Mouse (Mus musculus) intestine, embryonic 14.5 days (tissue): ENCODE data around the gene Relb. TPM values are rescaled to one million over a fixed set of nuclear protein-coding genes. Genes with fewer than 3 reads are reported as not detected.
"Not testable (repeated sequence)": the region's sequence is repeated elsewhere in the genome, so short reads cannot be mapped to it uniquely, and the experiment has no call there.

Experiments
- ATAC-seq: fragments of 200-750 bp; cut with Nextera tagmentation; replicated peaks from 2 replicates; pipeline ENCODE4 v1.8.0; 2017; ENCODE audit warnings: low read depth, moderate number of reproducible peaks, moderate TSS enrichment, moderate library complexity; ENCODE audit not compliant: low FRiP score, low TSS enrichment
- DNase-seq: peaks from one replicate; pipeline ENCODE4 v3.0.0-alpha.2; 2018; ENCODE audit warnings: low spot score
- H3K27ac ChIP-seq: fragments of 300-500 bp; sonication (generic); 2 replicates; pipeline ENCODE4 v1.5.1; 2014; ENCODE audit warnings: low read depth, mild to moderate bottlenecking, control low read depth
- H3K27me3 ChIP-seq: fragments of 300-500 bp; sonication (generic); replicated peaks from 2 replicates; pipeline ENCODE4 v1.6.1; 2014; ENCODE audit warnings: low read length, control low read depth; ENCODE audit not compliant: control insufficient read depth, insufficient read depth
- H3K36me3 ChIP-seq: fragments of 300-500 bp; sonication (generic); 2 replicates; pipeline ENCODE4 v1.6.1; 2014; ENCODE audit warnings: low read length, control low read depth; ENCODE audit not compliant: control insufficient read depth, insufficient read depth
- H3K4me1 ChIP-seq: fragments of 300-500 bp; sonication (generic); replicated peaks from 2 replicates; pipeline ENCODE4 v1.6.1; 2014; ENCODE audit warnings: low read length, control low read depth, mixed read lengths; ENCODE audit not compliant: control insufficient read depth, insufficient read depth
- H3K4me2 ChIP-seq: fragments of 300-500 bp; sonication (generic); 2 replicates; pipeline ENCODE4 v1.6.1; 2014; ENCODE audit warnings: low read length
- H3K4me3 ChIP-seq: fragments of 300-500 bp; sonication (generic); 2 replicates; pipeline ENCODE4 v1.5.1; 2014; ENCODE audit warnings: low read depth, low read length, control low read depth, mixed read lengths
- H3K9ac ChIP-seq: fragments of 300-500 bp; sonication (generic); 2 replicates; pipeline ENCODE4 v1.6.1; 2014; ENCODE audit warnings: mild to moderate bottlenecking, low read length
- H3K9me3 ChIP-seq: fragments of 300-500 bp; sonication (generic); 2 replicates; pipeline ENCODE4 v1.6.1; 2016; ENCODE audit warnings: low read length, control low read depth; ENCODE audit not compliant: control insufficient read depth
- WGBS: fragments of 180-500 bp; shearing (Covaris S2); extraction: QIAGEN DNeasy Blood & Tissue Kit; methylation state at CpG from one replicate; pipeline ENCODE4 v1.1.7; 2014; 5-methylcytosine and 5-hydroxymethylcytosine counted together
- polyA plus RNA-seq: library from polyadenylated mRNA; unstranded; fragments of >200 nt; fragmentation: Nextera tagmentation; extraction: Ambion mirVana; gene quantifications from 2 replicates; pipeline ENCODE4 v1.2.1, GENCODE M21; 2014

Gene Relb
- polyA plus RNA-seq, 1 experiment from 2014 or later: 9.5 TPM

GRCm38 (mm10) chr7:19607291-19607690 is 21.9 kb downstream of the Relb start:
- ATAC-seq (no peak), DNase-seq (no peak)
- H3K9ac ChIP-seq: no peak overlapping the region
- WGBS: 76% methylated on average over 5 of the region's 5 CpGs
- H3K4me1 ChIP-seq: peaks cover 12% of the 10 kb centered on the region
- H3K4me2 ChIP-seq: no peak overlapping the region
- H3K9me3 ChIP-seq: no peaks in the 10 kb centered on the region
- H3K36me3 ChIP-seq: peaks cover 6% of the 10 kb centered on the region
- H3K4me3 ChIP-seq: no peak overlapping the region
- no peaks in the 10 kb centered on the region for H3K27me3 ChIP-seq
- H3K27ac ChIP-seq: no peak overlapping the region

- H3K4me1 ChIP-seq: peaks cover 12% of the 10 kb centered on the region
- H3K27ac ChIP-seq: 0 out of 2 replicates have a peak overlapping the region, but pooled peaks have one; percentile 11
- not testable (repeated sequence) for H3K9ac ChIP-seq, H3K9me3 ChIP-seq, ATAC-seq, H3K27me3 ChIP-seq, DNase-seq
- H3K4me2 ChIP-seq: peak overlapping the region; percentile 46
- H3K4me3 ChIP-seq: peak overlapping the region; percentile 59
- 59% methylated on average over 10 of the region's 10 CpGs for WGBS
- H3K36me3 ChIP-seq: peaks cover 31% of the 10 kb centered on the region
Observed at GRCm38 (mm10) chr7:19604606-19605214, 24.5 kb downstream of the Relb start.

- H3K27me3 ChIP-seq: no peaks in the 10 kb centered on the region
- peak within 1 kb of the TSS; percentile 11; the same call in 1 of the 2 replicates for H3K27ac ChIP-seq
- H3K4me1 ChIP-seq: peaks cover 12% of the 10 kb centered on the region
- WGBS: under 1% methylated on average over 57 of the region's 57 CpGs
- peak within 1 kb of the TSS; percentile 86 for H3K4me2 ChIP-seq
- ATAC-seq: peak; percentile 94
- H3K36me3 ChIP-seq: peaks cover 38% of the 10 kb centered on the region
- DNase-seq: peak; percentile 96
- no peaks in the 10 kb centered on the region for H3K9me3 ChIP-seq
- H3K4me3 ChIP-seq: peak within 1 kb of the TSS; percentile 59
- peak within 1 kb of the TSS; percentile 73 for H3K9ac ChIP-seq
Observed at GRCm38 (mm10) chr7:19603849-19604605, 25.2 kb downstream of the Relb start, which contains the start of gene Clasrp. Gene Clasrp (minus strand): TSS chr7:19604486.

GRCm38 (mm10) chr7:19603055-19603454 is 26.2 kb downstream of the Relb start:
- Histone ChIP-seq H3K9ac (peak overlapping the region; percentile 73), H3K4me3 (0 out of 2 replicates have a peak overlapping the region, but pooled peaks have one; percentile 59), H3K27me3 (no peaks in the 10 kb centered on the region), H3K9me3 (no peaks in the 10 kb centered on the region), H3K4me2 (peak overlapping the region; percentile 86), H3K36me3 (peaks cover 48% of the 10 kb centered on the region), H3K27ac (no peak overlapping the region), H3K4me1 (peaks cover 12% of the 10 kb centered on the region)
- no peak for ATAC-seq
- WGBS: 82% methylated on average over 12 of the region's 12 CpGs
- DNase-seq: no peak

GRCm38 (mm10) chr7:19600562-19600961 is 28.7 kb downstream of the Relb start:
- Histone ChIP-seq H3K4me3 (no peak overlapping the region), H3K9ac (no peak overlapping the region), H3K4me2 (no peak overlapping the region), H3K4me1 (peaks cover 12% of the 10 kb centered on the region), H3K9me3 (no peaks in the 10 kb centered on the region), H3K36me3 (peaks cover 61% of the 10 kb centered on the region), H3K27ac (no peak overlapping the region), H3K27me3 (no peaks in the 10 kb centered on the region)
- no peak for DNase-seq
- ATAC-seq: no peak
- 73% methylated on average over 5 of the region's 5 CpGs for WGBS

GRCm38 (mm10) chr7:19593061-19593730 is 36.0 kb downstream of the Relb start:
- DNase-seq (no peak), ATAC-seq (no peak)
- no peaks in the 10 kb centered on the region for H3K9me3 ChIP-seq
- no peak overlapping the region for H3K9ac ChIP-seq
- no peak overlapping the region for H3K4me2 ChIP-seq
- no peaks in the 10 kb centered on the region for H3K4me1 ChIP-seq
- peaks cover 86% of the 10 kb centered on the region for H3K36me3 ChIP-seq
- H3K4me3 ChIP-seq: no peak overlapping the region
- no peak overlapping the region for H3K27ac ChIP-seq
- H3K27me3 ChIP-seq: no peaks in the 10 kb centered on the region
- 88% methylated on average over 10 of the region's 10 CpGs for WGBS

GRCm38 (mm10) chr7:19589917-19590316 is 39.3 kb downstream of the Relb start:
- Histone ChIP-seq H3K4me1 (no peaks in the 10 kb centered on the region), H3K4me3 (no peak overlapping the region), H3K4me2 (no peak overlapping the region), H3K27ac (no peak overlapping the region), H3K9ac (no peak overlapping the region), H3K36me3 (peaks cover 98% of the 10 kb centered on the region), H3K9me3 (no peaks in the 10 kb centered on the region), H3K27me3 (no peaks in the 10 kb centered on the region)
- ATAC-seq (peak; percentile 29), DNase-seq (peak; percentile 67)
- 54% methylated on average over 3 of the region's 3 CpGs for WGBS

GRCm38 (mm10) chr7:19589207-19589606 is 40.0 kb downstream of the Relb start:
- Histone ChIP-seq H3K4me2 (no peak overlapping the region), H3K4me1 (no peaks in the 10 kb centered on the region), H3K9me3 (no peaks in the 10 kb centered on the region), H3K27me3 (no peaks in the 10 kb centered on the region), H3K27ac (no peak overlapping the region), H3K4me3 (no peak overlapping the region), H3K9ac (no peak overlapping the region), H3K36me3 (peaks cover 99% of the 10 kb centered on the region)
- ATAC-seq (no peak), DNase-seq (peak; percentile 72)
- WGBS: 53% methylated on average over 3 of the region's 3 CpGs
